Mouse (Mus musculus) embryo, embryonic 10 days (tissue): ENCODE measurements around the gene Rnf149.
"Not testable (repeated sequence)": the region's sequence is repeated elsewhere in the genome, so short reads cannot be mapped to it uniquely, and the experiment has no call there.

Experiments
- DNase-seq: peaks from one replicate; pipeline ENCODE4 v3.0.0-alpha.2; 2015; ENCODE audit warnings: low spot score

Gene Rnf149

GRCm38 (mm10) chr1:39577253-39577705 lies at the start of gene Rnf149:
TSS of gene Rnf149 (minus strand) at chr1:39577405.
- DNase-seq = peak; percentile 94

GRCm38 (mm10) chr1:39625491-39625890 lies 48.3 kb upstream of the Rnf149 start:
- DNase-seq = no peak

- no peak for DNase-seq
Measured at GRCm38 (mm10) chr1:39623729-39624128, 46.5 kb upstream of the Rnf149 start.

GRCm38 (mm10) chr1:39623106-39623505 lies 45.9 kb upstream of the Rnf149 start:
- DNase-seq = no peak

- DNase-seq = no peak
Measured at GRCm38 (mm10) chr1:39618524-39618923, 41.3 kb upstream of the Rnf149 start.

GRCm38 (mm10) chr1:39615526-39615925 lies 38.3 kb upstream of the Rnf149 start:
- DNase-seq = no peak

- DNase-seq = peak; percentile 75
Measured at GRCm38 (mm10) chr1:39614462-39615279, 37.5 kb upstream of the Rnf149 start.

- DNase-seq = no peak
Measured at GRCm38 (mm10) chr1:39613061-39613460, 35.9 kb upstream of the Rnf149 start.

GRCm38 (mm10) chr1:39612491-39612890 lies 35.3 kb upstream of the Rnf149 start:
- DNase-seq = no peak

- DNase-seq = no peak
Measured at GRCm38 (mm10) chr1:39608534-39608933, 31.3 kb upstream of the Rnf149 start.

- DNase-seq = no peak
Measured at GRCm38 (mm10) chr1:39602477-39602876, 25.3 kb upstream of the Rnf149 start.

GRCm38 (mm10) chr1:39598726-39599125 lies 21.5 kb upstream of the Rnf149 start:
- DNase-seq = no peak

GRCm38 (mm10) chr1:39597135-39597534 lies 19.9 kb upstream of the Rnf149 start:
- not testable (repeated sequence) for DNase-seq

- DNase-seq = no peak
Measured at GRCm38 (mm10) chr1:39593836-39594235, 16.6 kb upstream of the Rnf149 start.

- no peak for DNase-seq
Measured at GRCm38 (mm10) chr1:39592090-39592489, 14.9 kb upstream of the Rnf149 start.

- not testable (repeated sequence) for DNase-seq
Measured at GRCm38 (mm10) chr1:39591557-39591956, 14.4 kb upstream of the Rnf149 start.

- DNase-seq = no peak
Measured at GRCm38 (mm10) chr1:39590193-39590592, 13.0 kb upstream of the Rnf149 start.

- no peak for DNase-seq
Measured at GRCm38 (mm10) chr1:39585416-39585815, 8.2 kb upstream of the Rnf149 start.

- no peak for DNase-seq
Measured at GRCm38 (mm10) chr1:39583173-39583572, 6.0 kb upstream of the Rnf149 start.

- no peak for DNase-seq
Measured at GRCm38 (mm10) chr1:39581215-39581614, 4.0 kb upstream of the Rnf149 start.

GRCm38 (mm10) chr1:39579139-39579538 lies 1.9 kb upstream of the Rnf149 start:
- DNase-seq = no peak

GRCm38 (mm10) chr1:39578446-39578845 lies 1.2 kb upstream of the Rnf149 start:
- DNase-seq = no peak

- peak; percentile 57 for DNase-seq
Measured at GRCm38 (mm10) chr1:39576431-39577243, 568 bp downstream of the Rnf149 start.
